Mouse (Mus musculus): Measurements from ENCODE around the gene Kcng1. TPM values are rescaled to one million over a fixed set of nuclear protein-coding genes. Genes with fewer than 3 reads are reported as not detected.

Gene Kcng1
- total RNA-seq (2021): 10 to 100 TPM; 36.3 to 39.0 TPM

DNA sequence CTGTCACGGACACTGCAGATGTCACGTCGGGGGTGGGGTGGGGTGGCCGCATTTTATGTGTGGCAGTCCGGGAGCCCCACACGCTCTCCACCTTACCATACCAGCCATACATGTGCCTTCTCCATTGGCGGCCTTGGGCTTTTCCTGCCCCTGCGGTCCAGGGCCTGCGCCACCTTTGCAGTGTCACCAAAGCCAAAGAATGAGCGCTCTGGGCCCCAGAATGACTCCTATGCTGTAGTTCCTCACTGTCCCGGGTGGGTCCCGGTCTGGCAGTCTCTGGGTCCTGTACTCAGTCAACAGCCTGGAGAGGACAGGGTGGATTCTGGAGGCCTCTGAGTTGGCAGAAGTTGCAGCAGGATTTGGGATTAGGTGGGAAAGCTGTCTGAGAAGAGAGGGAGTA is at the start of gene Kcng1:
Gene Kcng1, minus strand, starts transcription at position 155 of the 400 bp plus-strand sequence.
- DNase-seq: no peak

DNA sequence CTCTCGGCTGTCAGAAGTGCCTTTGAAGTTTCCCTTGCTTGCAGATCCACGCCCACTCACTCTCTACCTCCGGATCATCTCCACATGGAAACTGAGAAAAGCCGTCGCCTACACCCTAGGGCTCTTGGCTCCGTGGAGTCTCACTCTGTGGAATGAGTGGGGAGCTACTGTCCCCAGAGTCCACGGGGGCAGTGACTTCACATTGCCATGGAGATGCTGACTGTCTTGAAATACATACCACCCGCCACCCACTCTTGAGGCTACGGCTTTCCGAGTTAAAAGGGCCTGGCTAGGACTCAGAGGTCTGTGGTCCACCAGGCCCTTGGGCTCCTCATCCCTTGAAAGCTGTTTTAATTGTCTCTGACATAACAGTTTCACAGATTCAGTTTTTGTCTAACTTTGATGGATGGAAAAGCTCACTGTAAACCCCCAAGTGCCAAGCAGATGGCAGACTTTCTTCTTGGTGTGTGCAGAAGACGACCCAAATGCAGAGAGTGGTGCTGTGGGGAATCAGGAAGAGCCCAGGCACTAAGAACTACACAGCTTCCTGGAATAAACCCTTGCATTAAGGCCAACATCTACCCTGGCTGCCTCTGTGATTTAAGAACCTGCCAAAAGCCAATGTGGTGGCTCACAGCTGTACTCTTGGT is 49.0 kb upstream of the Kcng1 start:
- no peak for DNase-seq

DNA sequence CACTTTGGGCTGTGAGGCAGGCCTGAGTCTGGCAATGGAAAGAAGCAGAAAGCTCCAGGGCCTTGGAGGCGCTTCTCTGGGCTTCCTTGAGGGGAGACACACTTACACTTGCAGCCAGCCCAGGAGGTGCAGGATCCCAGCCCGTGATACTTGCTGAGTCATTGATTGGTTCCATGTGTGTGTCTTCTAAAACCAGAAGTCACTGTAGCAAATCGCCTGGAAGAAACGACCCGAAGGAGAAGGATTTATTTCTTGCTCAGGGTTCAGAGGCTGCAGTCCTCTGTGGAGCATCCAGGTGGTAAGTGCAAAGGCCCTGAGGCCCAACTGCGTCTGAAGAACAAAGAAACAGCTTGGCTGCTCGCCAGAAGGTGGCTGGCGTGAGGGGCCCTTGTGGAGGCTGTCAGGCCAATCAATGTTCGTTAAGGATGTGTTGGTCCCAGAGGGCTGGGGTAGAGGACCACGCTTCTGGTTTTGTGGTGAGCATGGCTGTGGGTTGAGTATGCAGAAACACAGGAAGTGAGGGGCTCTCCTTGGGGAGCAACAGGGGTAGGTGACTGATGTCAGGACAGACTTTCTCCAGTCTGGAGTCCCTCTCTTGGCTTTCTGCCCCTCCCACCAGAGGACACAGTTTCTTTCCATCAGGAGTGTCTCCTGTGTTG is 40.3 kb upstream of the Kcng1 start:
- no peak for DNase-seq

DNA sequence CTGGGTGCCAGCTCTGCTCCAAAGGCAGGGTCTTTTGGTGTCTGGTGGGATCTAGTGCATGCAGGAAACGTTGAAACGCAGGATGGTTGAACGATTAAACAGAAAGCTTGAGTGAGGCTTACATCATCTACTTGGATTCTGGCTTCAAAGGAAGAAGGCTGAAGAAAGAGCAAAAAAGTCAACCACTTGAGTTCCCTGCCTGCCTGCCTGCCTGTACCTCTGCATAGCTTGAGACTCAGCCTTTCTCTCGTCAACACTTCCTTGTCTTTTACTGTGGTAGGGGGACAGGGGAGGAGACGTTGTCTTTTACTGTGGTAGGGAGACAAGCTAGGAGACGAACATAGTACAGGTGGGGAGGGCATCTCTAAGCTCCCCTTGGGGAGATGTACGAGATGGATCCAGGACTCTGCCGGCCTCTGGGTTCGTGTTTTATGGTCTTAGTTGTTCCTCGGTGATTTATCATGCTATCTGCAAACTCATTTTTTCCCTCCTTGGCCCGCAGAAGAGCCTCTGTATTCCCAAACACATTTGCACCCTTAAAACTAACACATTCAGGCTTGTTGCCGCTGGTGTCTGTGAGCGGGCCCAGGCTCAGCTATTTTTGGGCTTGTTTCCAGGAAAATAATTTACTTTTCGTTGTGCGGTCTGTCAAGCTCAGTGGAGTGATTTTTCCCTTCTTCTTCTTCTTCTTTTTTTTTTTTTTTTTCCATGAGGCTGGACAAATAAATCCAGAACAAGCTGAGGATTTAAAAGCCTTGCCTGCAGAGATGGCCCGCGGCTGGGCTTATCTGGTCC is 39.0 kb upstream of the Kcng1 start:
- DNase-seq: no peak

DNA sequence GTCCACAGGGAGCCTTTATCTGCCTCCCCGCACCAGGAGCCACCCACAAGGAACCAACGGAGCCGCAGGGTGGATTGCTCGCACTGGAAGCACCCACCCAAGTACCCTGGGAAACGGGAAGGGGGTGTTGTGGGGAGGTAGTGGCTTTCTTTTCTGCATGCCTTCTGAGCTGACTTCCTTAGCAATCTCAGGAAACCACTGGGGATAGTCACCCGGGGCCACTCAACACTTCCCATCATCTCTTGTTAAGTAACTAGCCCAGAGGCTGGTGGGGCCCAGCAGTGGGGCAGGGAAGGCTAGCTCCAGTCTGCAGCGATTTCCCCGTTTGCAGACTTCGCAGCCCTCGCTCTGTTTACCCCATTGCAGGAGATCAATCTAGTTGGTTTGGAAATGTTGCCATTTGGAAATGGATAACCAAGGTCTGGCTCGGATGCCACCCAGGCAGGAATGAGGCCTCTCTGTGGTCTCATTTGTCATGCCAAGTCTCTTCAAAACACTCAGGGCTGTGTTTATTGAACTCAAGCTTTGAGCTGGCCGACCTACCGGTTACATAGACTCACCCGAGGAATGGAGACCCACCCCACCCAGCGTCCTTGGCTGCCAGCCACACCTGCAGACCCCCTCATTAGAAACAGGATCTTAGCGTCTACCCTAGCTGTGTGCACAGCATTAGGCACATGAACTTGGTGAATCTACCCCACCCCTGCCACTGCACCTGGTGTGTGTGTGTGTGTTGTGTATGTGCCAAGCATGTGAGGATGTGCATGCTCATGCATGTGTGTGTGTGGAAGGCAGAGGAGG is 33.3 kb upstream of the Kcng1 start:
- DNase-seq: no peak

DNA sequence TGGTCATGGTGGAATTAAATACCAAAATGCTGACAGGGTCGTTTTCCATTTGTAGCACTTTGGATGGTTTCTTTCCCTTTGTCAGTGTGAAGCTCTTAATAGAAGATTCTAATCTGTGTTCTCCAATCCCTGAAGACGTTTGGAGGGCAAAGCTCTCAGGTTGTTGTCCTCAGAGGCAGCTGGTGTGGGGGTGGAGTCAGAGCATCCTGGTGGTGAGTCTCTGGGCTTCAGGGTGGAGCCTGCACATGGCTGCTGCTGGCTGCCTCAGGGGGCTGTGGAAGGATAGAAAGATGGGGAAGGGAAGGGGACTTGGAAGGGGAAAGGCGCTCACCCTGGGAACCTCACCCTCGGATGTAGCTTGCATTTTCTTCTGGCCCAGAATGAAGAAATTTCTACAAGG is 31.0 kb upstream of the Kcng1 start:
- DNase-seq: no peak

DNA sequence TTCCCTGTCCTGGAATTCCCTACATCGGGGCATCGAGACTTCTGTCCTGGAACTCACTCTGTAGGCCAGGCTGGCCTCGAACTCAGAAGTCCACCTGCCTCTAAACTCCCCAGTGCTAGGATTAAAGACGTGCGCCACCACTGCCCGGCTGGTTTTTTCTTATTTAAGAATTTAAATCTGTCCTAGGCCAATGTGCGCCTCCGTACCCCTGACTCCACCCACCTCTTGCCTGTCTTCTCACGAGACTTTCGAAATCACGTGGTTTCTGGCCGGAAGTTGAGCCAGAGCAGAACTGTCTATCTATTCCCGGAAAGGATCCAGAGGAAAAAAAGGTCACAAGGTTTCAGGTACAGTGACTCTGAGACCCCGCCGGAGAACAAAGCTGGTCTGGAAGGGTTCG is 29.5 kb upstream of the Kcng1 start:
- no peak for DNase-seq

DNA sequence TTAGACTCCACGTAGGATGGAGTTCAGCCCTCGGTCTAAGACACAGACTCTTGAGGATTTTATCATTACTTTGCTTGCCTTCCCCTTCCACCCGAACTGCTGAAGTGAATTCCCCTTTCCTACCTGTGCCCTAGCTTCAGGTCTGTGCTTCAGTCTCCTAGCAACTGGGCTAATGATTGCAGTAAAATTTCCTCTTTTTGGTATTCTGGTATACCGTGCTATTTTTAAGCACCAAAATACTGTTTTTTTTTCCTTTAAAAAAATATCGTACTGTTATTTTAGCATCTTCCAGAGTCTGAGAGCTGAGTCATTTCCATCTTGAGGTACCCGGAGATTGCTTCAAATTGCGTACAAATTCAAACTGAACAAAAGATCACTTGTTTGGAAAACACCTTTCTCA is 27.4 kb upstream of the Kcng1 start:
- no peak for DNase-seq

DNA sequence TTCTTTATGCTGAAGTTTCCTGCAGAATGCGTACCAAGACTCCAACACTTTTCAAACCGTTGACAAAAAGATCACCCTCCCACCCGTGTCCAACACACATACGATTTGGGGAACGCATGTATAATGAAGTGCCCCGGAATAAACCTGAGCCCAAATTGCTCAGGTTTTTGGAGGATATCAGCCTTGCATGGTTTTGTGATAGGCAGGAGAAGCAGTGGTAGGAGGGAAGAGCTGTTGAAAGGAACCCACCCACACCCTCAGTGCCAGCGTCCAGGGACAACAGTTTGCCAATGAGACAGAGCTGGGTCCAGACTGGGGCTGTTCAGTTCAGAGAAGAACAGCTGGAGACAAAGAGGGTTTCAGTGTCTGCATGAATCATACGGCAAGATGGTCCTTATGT is 18.1 kb upstream of the Kcng1 start:
- DNase-seq: no peak

DNA sequence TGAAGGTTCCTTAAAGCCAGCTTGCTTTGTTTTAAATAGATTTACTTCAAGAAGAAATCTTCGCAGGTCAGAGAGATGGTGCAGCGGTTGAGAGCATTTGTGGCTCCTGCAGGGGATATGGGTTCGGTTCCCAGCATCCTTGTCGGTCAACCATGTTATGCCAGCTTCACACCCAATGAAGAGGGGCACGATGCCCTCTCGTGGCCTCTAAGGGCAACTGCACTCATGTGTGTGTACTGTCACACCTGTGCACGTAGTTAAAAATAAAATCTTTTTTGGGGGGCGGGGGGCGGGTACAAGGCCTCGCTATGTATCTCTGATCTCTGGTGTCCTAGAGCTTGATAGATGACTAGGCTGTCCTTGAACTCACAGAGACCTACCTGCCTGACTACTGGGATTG is 15.0 kb upstream of the Kcng1 start:
- DNase-seq: no peak

DNA sequence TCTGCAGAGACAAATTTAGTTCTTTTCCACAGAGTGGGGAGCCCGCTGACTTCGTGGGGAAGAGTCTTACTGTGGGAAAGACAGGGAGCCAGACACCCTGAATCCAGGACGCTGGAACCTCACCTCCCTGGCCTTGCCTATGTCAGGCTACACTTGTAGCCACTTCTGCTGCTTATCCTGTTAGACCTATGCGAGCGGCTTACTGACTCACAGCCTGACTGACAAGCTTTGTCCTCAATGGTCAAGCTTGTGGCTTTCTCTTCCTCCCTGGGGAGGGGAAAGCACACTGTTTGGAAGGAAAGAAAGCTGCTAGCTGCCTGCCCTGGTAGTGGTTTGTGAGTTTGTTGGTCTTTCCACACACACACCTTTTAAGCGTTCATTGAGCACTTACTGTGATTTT is 11.0 kb upstream of the Kcng1 start:
- DNase-seq: no peak

DNA sequence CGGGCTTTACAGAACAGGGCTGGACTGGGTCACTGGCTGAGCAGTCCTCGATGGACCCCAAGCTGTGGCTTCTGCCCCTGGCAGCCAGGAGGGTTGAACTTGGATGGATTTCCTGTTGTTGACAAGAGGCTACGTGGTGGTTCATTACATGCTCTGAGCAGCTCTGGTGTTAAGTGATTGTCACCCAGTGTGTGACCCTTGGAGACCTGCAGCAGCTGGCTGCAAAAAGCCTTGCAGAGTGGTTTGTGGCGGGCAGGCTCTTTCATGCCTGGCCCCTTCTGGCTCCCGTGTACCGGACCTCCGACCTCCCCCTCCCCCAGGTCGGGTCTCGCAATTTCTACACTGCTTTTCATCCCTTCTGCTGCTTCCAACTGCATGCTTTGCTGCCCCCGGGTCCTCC is 10.5 kb upstream of the Kcng1 start:
- no peak for DNase-seq

DNA sequence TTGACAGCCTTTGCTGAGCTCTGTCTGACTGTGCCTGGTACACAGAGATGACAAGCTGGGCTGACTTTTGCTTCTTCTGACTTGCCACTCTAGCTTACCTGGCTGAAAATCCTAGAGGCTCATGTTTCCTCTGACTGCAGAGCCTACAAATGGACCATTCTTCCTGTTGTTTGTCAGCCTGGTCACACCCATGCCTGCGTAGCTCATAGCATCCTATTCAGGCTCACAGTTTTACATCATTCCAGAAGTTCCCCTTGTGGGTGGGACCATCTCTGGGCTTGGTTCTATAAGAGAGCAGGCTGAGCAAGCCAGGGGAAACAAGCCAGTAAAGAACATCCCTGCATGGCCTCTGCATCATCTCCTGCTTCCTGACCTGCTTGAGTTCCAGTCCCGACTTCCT is 8.3 kb upstream of the Kcng1 start:
- no peak for DNase-seq

DNA sequence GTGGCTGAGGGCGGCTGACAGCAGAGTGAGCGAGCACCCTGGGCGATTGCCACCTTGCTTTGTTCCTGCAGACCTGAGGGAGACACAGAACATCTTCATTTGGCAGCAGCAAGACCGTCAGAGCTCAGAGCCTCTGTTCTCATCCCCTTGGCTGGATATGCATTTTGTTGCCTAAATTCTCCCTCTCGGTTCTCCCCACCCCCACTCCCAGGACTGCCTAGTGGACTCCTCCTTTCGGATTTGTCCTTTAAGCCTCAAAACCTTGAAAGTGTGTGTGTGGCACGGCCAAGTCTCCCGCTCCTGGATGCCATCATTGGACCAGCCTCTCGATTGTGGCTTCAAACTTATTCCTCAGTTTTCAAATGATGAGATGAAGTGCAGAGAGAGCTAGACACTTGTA is 7.5 kb upstream of the Kcng1 start:
- no peak for DNase-seq

DNA sequence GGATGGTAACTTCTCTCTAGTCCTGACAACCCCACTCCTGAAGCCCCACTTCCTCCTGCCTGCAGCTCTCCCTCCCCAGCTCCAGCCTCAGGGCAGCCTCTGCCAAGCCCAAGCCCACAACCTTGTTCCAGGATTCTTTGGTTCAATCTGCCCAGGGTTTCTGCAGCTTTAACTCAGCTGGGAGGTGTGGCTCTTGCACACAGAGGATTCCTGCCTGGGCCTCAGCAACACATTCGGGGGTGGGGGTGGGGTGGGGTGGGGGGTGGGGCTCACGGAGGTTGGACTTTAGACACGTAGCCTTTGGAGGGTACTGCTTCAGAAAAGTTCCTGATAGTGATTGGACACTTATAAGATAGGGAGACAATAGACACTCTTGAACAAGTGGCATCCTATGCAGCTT is 5.5 kb upstream of the Kcng1 start:
- DNase-seq: no peak

DNA sequence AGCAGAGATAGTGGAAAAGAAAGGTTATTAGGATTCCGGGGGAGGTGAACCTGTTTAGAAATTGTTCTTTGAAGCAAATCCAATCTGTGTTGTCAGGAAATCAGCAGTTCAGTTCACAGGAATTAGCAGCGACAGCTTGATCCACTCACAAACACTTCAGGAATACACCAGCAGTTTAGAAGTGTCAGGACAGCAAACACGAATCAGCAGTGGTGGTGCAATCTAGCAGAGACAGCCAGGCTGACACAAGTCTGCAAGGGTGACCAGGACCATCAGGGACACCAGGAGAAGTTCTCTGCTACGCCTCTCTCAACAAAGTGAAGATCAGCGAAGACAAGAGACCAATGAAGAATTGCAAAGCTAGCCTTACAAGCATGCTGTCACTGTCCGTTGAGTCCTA is 3.6 kb upstream of the Kcng1 start:
- no peak for DNase-seq

DNA sequence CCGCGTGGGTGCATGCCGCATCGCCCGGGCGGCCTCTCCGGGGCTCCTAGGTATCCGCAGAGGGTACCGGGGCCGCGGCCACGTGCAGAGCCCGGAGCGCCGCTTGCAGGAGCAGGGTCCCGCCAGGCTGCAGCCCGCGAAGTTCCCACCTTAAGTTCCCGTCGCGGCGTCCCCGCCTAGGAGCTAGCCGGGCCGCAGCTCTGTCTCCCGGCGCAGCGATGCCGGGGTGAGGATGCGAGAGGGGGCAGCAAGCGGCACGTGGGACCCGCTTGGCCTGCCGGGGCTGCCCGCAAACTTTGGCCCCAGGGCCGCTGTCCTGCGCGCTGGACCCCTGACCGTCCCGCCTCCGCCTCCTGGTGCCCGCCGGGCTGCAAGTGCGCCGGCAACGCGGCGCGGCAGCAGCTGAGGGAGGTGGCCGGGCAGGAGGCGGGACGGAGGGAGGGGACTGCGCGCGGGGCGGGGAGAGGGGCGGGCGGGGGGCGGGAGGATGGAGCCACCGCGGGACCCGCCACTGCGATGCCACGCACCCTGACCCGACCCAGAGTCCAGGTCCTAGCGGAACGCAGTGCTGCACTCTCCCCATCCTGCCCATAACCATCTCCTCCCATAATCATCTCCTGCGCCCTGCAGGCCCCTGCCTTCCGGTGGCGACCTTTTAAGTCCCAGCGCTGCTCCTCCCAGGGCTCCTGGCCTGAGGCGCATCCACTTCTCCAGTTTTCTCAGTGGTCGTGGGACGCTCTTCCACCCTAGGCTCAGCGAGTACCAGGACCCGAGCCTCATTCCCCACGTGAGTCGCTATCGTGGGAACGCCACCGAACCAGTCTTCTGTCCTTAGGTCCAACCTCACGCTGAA is 581 bp downstream of the Kcng1 start:
- DNase-seq: peak in 1 of 2 experiments; percentile 66

DNA sequence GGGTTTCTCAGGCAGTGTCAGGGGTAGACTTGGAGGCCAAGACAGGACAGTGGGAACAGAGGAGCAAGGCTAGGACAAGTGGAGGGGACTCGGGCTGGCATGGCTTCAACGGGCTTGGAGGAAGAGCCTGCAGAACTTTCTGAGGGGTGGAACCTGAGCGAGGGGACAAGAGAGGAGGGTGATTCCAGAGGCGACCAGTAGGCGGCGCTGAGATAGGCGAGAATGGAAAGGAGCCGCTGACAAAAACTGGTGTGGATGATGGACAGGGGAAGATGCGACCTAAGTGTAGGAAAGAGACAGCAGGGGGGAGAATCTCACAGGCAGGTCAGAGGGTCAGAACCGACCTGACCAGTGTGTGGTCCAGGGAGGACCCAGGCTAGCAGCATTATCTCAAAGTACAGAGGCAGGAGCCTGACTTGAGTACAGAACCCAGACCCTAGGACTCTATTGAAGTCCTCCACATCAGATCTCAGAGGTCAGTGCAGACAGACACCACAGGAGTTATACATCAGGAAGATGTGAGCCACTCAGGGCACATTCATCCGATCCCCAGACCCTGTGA is 7.1 kb downstream of the Kcng1 start:
- DNase-seq: peak; percentile 73 to 77

DNA sequence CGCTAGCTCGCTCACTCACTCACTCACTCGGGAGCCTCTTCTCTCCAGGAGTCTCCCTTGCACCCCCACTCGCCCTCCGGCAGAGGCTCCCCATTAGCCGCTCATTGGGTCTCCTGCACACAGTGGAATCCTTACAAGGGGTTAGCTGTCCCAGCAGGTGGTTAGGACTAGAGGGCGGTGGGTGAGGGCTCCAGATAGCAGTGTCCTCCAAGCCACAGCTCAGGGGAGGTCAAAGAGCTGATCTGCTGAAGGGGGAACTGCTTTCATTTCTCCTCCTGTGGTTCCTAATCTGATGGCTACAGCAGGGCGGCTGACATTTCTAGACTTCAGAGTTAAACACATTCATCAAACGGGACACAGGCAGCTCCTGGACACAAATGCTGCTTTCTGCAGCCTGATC is 8.1 kb downstream of the Kcng1 start:
- DNase-seq: no peak

DNA sequence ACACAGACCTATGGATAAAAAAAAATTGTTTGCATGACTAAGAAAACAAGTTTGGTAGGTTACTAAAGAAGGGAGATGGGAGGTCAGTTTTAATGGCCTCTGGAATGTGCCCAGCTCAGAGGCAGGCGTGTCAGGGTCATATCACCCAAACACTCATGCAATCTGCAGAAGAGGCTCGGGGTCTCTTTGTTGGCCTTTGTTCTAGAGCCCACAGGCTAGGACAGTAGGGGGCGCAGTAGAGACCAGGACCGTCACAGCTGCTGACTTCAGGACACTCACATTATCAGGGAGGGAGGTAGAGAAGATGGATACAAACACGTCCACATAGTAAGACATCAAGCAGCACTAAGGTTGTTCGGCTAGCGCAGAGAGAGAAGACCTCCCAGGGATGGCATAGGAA is 13.5 kb downstream of the Kcng1 start:
- DNase-seq: no peak

DNA sequence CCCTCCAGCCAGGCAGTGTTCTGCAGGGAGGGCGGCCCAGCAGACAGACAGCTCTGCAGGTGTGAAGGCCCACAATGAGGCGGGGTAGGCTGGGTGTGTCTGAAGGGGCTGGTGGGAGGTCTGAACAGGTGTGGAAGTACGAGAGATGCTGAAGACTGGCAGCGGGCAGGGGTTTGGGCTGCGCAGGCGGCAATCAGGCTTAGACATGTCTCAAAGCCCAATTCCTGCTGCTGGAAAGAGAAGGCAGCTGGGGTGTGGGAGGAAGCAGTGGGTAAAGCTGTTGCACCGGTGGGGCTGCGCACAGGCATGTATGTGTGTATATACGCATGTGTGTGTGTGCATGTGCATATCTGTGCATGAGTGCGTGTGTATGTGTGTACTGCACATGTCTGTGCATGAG is 20.6 kb downstream of the Kcng1 start:
- peak; percentile 64 to 67 for DNase-seq

DNA sequence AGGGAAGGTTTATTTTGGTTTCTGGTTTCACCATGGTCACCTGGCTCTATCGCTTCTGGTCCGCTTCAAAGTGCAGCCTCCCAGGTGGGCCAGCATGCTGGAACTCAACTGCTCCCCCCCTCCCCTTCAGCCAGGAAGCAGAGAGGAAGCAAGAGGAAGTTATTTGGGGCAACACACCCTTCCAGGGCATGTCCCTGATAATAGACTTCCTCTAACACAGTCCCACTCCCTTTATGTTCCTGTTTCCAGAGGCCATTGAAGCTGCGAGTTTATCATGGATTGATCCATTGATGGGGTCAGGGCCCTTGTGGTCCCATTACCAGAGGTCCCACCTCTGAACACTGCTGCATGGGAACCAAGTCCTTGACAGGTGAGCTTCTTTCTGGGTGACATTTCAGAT is 21.4 kb downstream of the Kcng1 start:
- no peak for DNase-seq
